Mouse (Mus musculus): Measurements from ENCODE around the gene Cilp2. TPM values are rescaled to one million over a fixed set of nuclear protein-coding genes. Genes with fewer than 3 reads are reported as not detected.

The Cilp2 gene
- polyA plus RNA-seq, 1 experiment, result 2.2 TPM

- no peaks in the 10 kb centered on the region for H3K36me3 ChIP-seq (ENCODE audit: control insufficient read depth, insufficient read depth, low read length)
- H3K27me3 ChIP-seq (ENCODE audit: control insufficient read depth, insufficient read depth, low read length), result no peaks in the 10 kb centered on the region
- no peak for TF ChIP-seq CTCF (IDR thresholded peaks at IDR 0.05; ENCODE audit: borderline replicate concordance, control insufficient read depth, extremely low read depth, insufficient read depth, low read length, poor library complexity)
- no peak for TF ChIP-seq POLR2A (IDR thresholded peaks at IDR 0.05; ENCODE audit: control insufficient read depth, extremely low read depth, insufficient read depth, low read length, poor library complexity)
- H3K27ac ChIP-seq (ENCODE audit: control insufficient read depth, insufficient read depth, low read length), result no peak overlapping the region
- no peak for DNase-seq
- H3K4me3 ChIP-seq (ENCODE audit: control insufficient read depth, insufficient read depth, low read length), result no peak overlapping the region
- WGBS, result 98% methylated on average over 1 of the region's 1 CpGs
- peaks cover 25% of the 10 kb centered on the region for H3K4me1 ChIP-seq (replicated peaks; ENCODE audit: control insufficient read depth, insufficient read depth, low read length)
Measured at GRCm38 (mm10) chr8:69923986-69924385, 36.5 kb upstream of the Cilp2 start.

GRCm38 (mm10) chr8:69921141-69921540, 33.7 kb upstream of the Cilp2 start:
- no peak for DNase-seq
- Histone ChIP-seq H3K27me3 (ENCODE audit: control insufficient read depth, insufficient read depth, low read length) (no peaks in the 10 kb centered on the region), H3K4me1 (replicated peaks; ENCODE audit: control insufficient read depth, insufficient read depth, low read length) (peaks cover 25% of the 10 kb centered on the region), H3K36me3 (ENCODE audit: control insufficient read depth, insufficient read depth, low read length) (peaks cover 2% of the 10 kb centered on the region), H3K4me3 (ENCODE audit: control insufficient read depth, insufficient read depth, low read length) (no peak overlapping the region), H3K27ac (ENCODE audit: control insufficient read depth, insufficient read depth, low read length) (peak overlapping the region; percentile 35; the same call in 1 of the 2 replicates)
- TF ChIP-seq CTCF (IDR thresholded peaks at IDR 0.05; ENCODE audit: borderline replicate concordance, control insufficient read depth, extremely low read depth, insufficient read depth, low read length, poor library complexity), result no peak
- no peak for TF ChIP-seq POLR2A (IDR thresholded peaks at IDR 0.05; ENCODE audit: control insufficient read depth, extremely low read depth, insufficient read depth, low read length, poor library complexity)
- WGBS, result 96% methylated on average over 2 of the region's 2 CpGs

GRCm38 (mm10) chr8:69919876-69920662, 32.6 kb upstream of the Cilp2 start:
- H3K36me3 ChIP-seq (ENCODE audit: control insufficient read depth, insufficient read depth, low read length), result peaks cover 12% of the 10 kb centered on the region
- peak overlapping the region; percentile 35; the same call in 1 of the 2 replicates for H3K27ac ChIP-seq (ENCODE audit: control insufficient read depth, insufficient read depth, low read length)
- H3K27me3 ChIP-seq (ENCODE audit: control insufficient read depth, insufficient read depth, low read length), result no peaks in the 10 kb centered on the region
- no peak overlapping the region for H3K4me3 ChIP-seq (ENCODE audit: control insufficient read depth, insufficient read depth, low read length)
- TF ChIP-seq CTCF (IDR thresholded peaks at IDR 0.05; ENCODE audit: borderline replicate concordance, control insufficient read depth, extremely low read depth, insufficient read depth, low read length, poor library complexity), result no peak
- no peak for TF ChIP-seq POLR2A (IDR thresholded peaks at IDR 0.05; ENCODE audit: control insufficient read depth, extremely low read depth, insufficient read depth, low read length, poor library complexity)
- WGBS, result 38% methylated on average over 11 of the region's 11 CpGs
- peaks cover 25% of the 10 kb centered on the region for H3K4me1 ChIP-seq (replicated peaks; ENCODE audit: control insufficient read depth, insufficient read depth, low read length)
- DNase-seq, result peak; percentile 66

- Histone ChIP-seq H3K27me3 (ENCODE audit: control insufficient read depth, insufficient read depth, low read length) (no peaks in the 10 kb centered on the region), H3K4me1 (replicated peaks; ENCODE audit: control insufficient read depth, insufficient read depth, low read length) (peaks cover 25% of the 10 kb centered on the region), H3K27ac (ENCODE audit: control insufficient read depth, insufficient read depth, low read length) (0 out of 2 replicates have a peak overlapping the region, but pooled peaks have one; percentile 9), H3K36me3 (ENCODE audit: control insufficient read depth, insufficient read depth, low read length) (peaks cover 22% of the 10 kb centered on the region), H3K4me3 (ENCODE audit: control insufficient read depth, insufficient read depth, low read length) (no peak overlapping the region)
- WGBS, result 8% methylated on average over 1 of the region's 1 CpGs
- peak; percentile 82 for DNase-seq
- TF ChIP-seq CTCF (IDR thresholded peaks at IDR 0.05; ENCODE audit: borderline replicate concordance, control insufficient read depth, extremely low read depth, insufficient read depth, low read length, poor library complexity) (0 out of 2 replicates have a peak, but pooled peaks have one; percentile 14), POLR2A (IDR thresholded peaks at IDR 0.05; ENCODE audit: control insufficient read depth, extremely low read depth, insufficient read depth, low read length, poor library complexity) (no peak)
Measured at GRCm38 (mm10) chr8:69919010-69919409, 31.5 kb upstream of the Cilp2 start.

- Histone ChIP-seq H3K27me3 (ENCODE audit: control insufficient read depth, insufficient read depth, low read length) (no peaks in the 10 kb centered on the region), H3K36me3 (ENCODE audit: control insufficient read depth, insufficient read depth, low read length) (peaks cover 23% of the 10 kb centered on the region), H3K4me3 (ENCODE audit: control insufficient read depth, insufficient read depth, low read length) (no peak overlapping the region), H3K27ac (ENCODE audit: control insufficient read depth, insufficient read depth, low read length) (no peak overlapping the region), H3K4me1 (replicated peaks; ENCODE audit: control insufficient read depth, insufficient read depth, low read length) (peaks cover 25% of the 10 kb centered on the region)
- no peak for DNase-seq
- TF ChIP-seq POLR2A (IDR thresholded peaks at IDR 0.05; ENCODE audit: control insufficient read depth, extremely low read depth, insufficient read depth, low read length, poor library complexity) (no peak), CTCF (IDR thresholded peaks at IDR 0.05; ENCODE audit: borderline replicate concordance, control insufficient read depth, extremely low read depth, insufficient read depth, low read length, poor library complexity) (no peak)
Measured at GRCm38 (mm10) chr8:69918506-69918905, 31.0 kb upstream of the Cilp2 start.

- H3K36me3 ChIP-seq (ENCODE audit: control insufficient read depth, insufficient read depth, low read length), result peaks cover 47% of the 10 kb centered on the region
Measured at GRCm38 (mm10) chr8:69915748-69916147, 28.3 kb upstream of the Cilp2 start.

More at GRCm38 (mm10) chr8:69915748-69916147, 28.3 kb upstream of the Cilp2 start:
- Histone ChIP-seq H3K4me1 (replicated peaks; ENCODE audit: control insufficient read depth, insufficient read depth, low read length) (peaks cover 13% of the 10 kb centered on the region), H3K4me3 (ENCODE audit: control insufficient read depth, insufficient read depth, low read length) (no peak overlapping the region), H3K27me3 (ENCODE audit: control insufficient read depth, insufficient read depth, low read length) (no peaks in the 10 kb centered on the region), H3K27ac (ENCODE audit: control insufficient read depth, insufficient read depth, low read length) (no peak overlapping the region)
- DNase-seq, result no peak
- TF ChIP-seq POLR2A (IDR thresholded peaks at IDR 0.05; ENCODE audit: control insufficient read depth, extremely low read depth, insufficient read depth, low read length, poor library complexity), result no peak
- no peak for TF ChIP-seq CTCF (IDR thresholded peaks at IDR 0.05; ENCODE audit: borderline replicate concordance, control insufficient read depth, extremely low read depth, insufficient read depth, low read length, poor library complexity)
- 89% methylated on average over 5 of the region's 5 CpGs for WGBS

Data from thymus, adult 2 months (tissue).